Mouse (Mus musculus): Measurements from ENCODE around the gene Pcca. TPM values are rescaled to one million over a fixed set of nuclear protein-coding genes. Genes with fewer than 3 reads are reported as not detected.

Pcca gene
- polyA plus RNA-seq, 1 experiment from 2014 or later = 27.7 TPM

GRCm38 (mm10) chr14:122730921-122731551, 196.9 kb downstream of the Pcca start:
- no peak for ATAC-seq (ENCODE audit: low read depth)
- Histone ChIP-seq H3K27me3 (ENCODE audit: control insufficient read depth, insufficient read depth, low read length) (no peaks in the 10 kb centered on the region), H3K9me3 (ENCODE audit: control insufficient read depth, low read length) (no peaks in the 10 kb centered on the region), H3K9ac (replicated peaks; ENCODE audit: low read depth, low read length) (no peak overlapping the region), H3K4me3 (ENCODE audit: low read depth, low read length) (no peak overlapping the region), H3K4me2 (ENCODE audit: low read depth, low read length) (no peak overlapping the region), H3K36me3 (ENCODE audit: control insufficient read depth, insufficient read depth, low read length) (no peaks in the 10 kb centered on the region), H3K27ac (ENCODE audit: low read depth, low read length) (no peak overlapping the region), H3K4me1 (ENCODE audit: control insufficient read depth, insufficient read depth, low read length) (no peaks in the 10 kb centered on the region)
- 86% methylated on average over 4 of the region's 4 CpGs for WGBS

- ATAC-seq (ENCODE audit: low read depth) = no peak
- H3K27ac ChIP-seq (ENCODE audit: low read depth, low read length) = no peak overlapping the region
- H3K4me1 ChIP-seq (ENCODE audit: control insufficient read depth, insufficient read depth, low read length) = no peaks in the 10 kb centered on the region
Observed at GRCm38 (mm10) chr14:122736806-122737205, 202.7 kb downstream of the Pcca start.

GRCm38 (mm10) chr14:122747860-122748842, 214.0 kb downstream of the Pcca start:
- Histone ChIP-seq H3K4me3 (ENCODE audit: low read depth, low read length) (no peak overlapping the region), H3K9me3 (ENCODE audit: control insufficient read depth, low read length) (no peaks in the 10 kb centered on the region), H3K27me3 (ENCODE audit: control insufficient read depth, insufficient read depth, low read length) (no peaks in the 10 kb centered on the region), H3K9ac (replicated peaks; ENCODE audit: low read depth, low read length) (no peak overlapping the region), H3K4me1 (ENCODE audit: control insufficient read depth, insufficient read depth, low read length) (no peaks in the 10 kb centered on the region), H3K4me2 (ENCODE audit: low read depth, low read length) (no peak overlapping the region), H3K36me3 (ENCODE audit: control insufficient read depth, insufficient read depth, low read length) (no peaks in the 10 kb centered on the region), H3K27ac (ENCODE audit: low read depth, low read length) (no peak overlapping the region)
- 70% methylated on average over 3 of the region's 3 CpGs for WGBS
- ATAC-seq (ENCODE audit: low read depth) = no peak

More at GRCm38 (mm10) chr14:122736806-122737205, 202.7 kb downstream of the Pcca start:
- Histone ChIP-seq H3K4me3 (ENCODE audit: low read depth, low read length) (no peak overlapping the region), H3K27me3 (ENCODE audit: control insufficient read depth, insufficient read depth, low read length) (no peaks in the 10 kb centered on the region), H3K36me3 (ENCODE audit: control insufficient read depth, insufficient read depth, low read length) (no peaks in the 10 kb centered on the region), H3K9me3 (ENCODE audit: control insufficient read depth, low read length) (no peaks in the 10 kb centered on the region), H3K9ac (replicated peaks; ENCODE audit: low read depth, low read length) (no peak overlapping the region), H3K4me2 (ENCODE audit: low read depth, low read length) (no peak overlapping the region)

- Histone ChIP-seq H3K4me1 (ENCODE audit: control insufficient read depth, insufficient read depth, low read length) (no peaks in the 10 kb centered on the region), H3K27me3 (ENCODE audit: control insufficient read depth, insufficient read depth, low read length) (no peaks in the 10 kb centered on the region), H3K27ac (ENCODE audit: low read depth, low read length) (no peak overlapping the region), H3K9ac (replicated peaks; ENCODE audit: low read depth, low read length) (no peak overlapping the region), H3K9me3 (ENCODE audit: control insufficient read depth, low read length) (no peaks in the 10 kb centered on the region), H3K4me3 (ENCODE audit: low read depth, low read length) (no peak overlapping the region), H3K4me2 (ENCODE audit: low read depth, low read length) (no peak overlapping the region), H3K36me3 (ENCODE audit: control insufficient read depth, insufficient read depth, low read length) (no peaks in the 10 kb centered on the region)
- ATAC-seq (ENCODE audit: low read depth) = no peak
- WGBS = 96% methylated on average over 1 of the region's 1 CpGs
Observed at GRCm38 (mm10) chr14:122751552-122751951, 217.4 kb downstream of the Pcca start.

- no peaks in the 10 kb centered on the region for H3K36me3 ChIP-seq (ENCODE audit: control insufficient read depth, insufficient read depth, low read length)
- H3K9ac ChIP-seq (replicated peaks; ENCODE audit: low read depth, low read length) = no peak overlapping the region
- no peak overlapping the region for H3K4me2 ChIP-seq (ENCODE audit: low read depth, low read length)
- no peak overlapping the region for H3K27ac ChIP-seq (ENCODE audit: low read depth, low read length)
- H3K4me1 ChIP-seq (ENCODE audit: control insufficient read depth, insufficient read depth, low read length) = no peaks in the 10 kb centered on the region
- ATAC-seq (ENCODE audit: low read depth) = no peak
- WGBS = 18% methylated on average over 2 of the region's 2 CpGs
- no peaks in the 10 kb centered on the region for H3K27me3 ChIP-seq (ENCODE audit: control insufficient read depth, insufficient read depth, low read length)
- H3K9me3 ChIP-seq (ENCODE audit: control insufficient read depth, low read length) = no peaks in the 10 kb centered on the region
- H3K4me3 ChIP-seq (ENCODE audit: low read depth, low read length) = no peak overlapping the region
Observed at GRCm38 (mm10) chr14:122753278-122753677, 219.2 kb downstream of the Pcca start.

- Histone ChIP-seq H3K36me3 (ENCODE audit: control insufficient read depth, insufficient read depth, low read length) (no peaks in the 10 kb centered on the region), H3K27ac (ENCODE audit: low read depth, low read length) (no peak overlapping the region)
- 93% methylated on average over 3 of the region's 3 CpGs for WGBS
Observed at GRCm38 (mm10) chr14:122754311-122754710, 220.2 kb downstream of the Pcca start.

GRCm38 (mm10) chr14:122755559-122755958, 221.4 kb downstream of the Pcca start:
- no peak for ATAC-seq (ENCODE audit: low read depth)
- Histone ChIP-seq H3K9ac (replicated peaks; ENCODE audit: low read depth, low read length) (no peak overlapping the region), H3K27ac (ENCODE audit: low read depth, low read length) (no peak overlapping the region), H3K4me2 (ENCODE audit: low read depth, low read length) (no peak overlapping the region), H3K9me3 (ENCODE audit: control insufficient read depth, low read length) (no peaks in the 10 kb centered on the region), H3K4me1 (ENCODE audit: control insufficient read depth, insufficient read depth, low read length) (no peaks in the 10 kb centered on the region), H3K27me3 (ENCODE audit: control insufficient read depth, insufficient read depth, low read length) (no peaks in the 10 kb centered on the region), H3K4me3 (ENCODE audit: low read depth, low read length) (no peak overlapping the region), H3K36me3 (ENCODE audit: control insufficient read depth, insufficient read depth, low read length) (no peaks in the 10 kb centered on the region)
- WGBS = 76% methylated on average over 13 of the region's 13 CpGs

More at GRCm38 (mm10) chr14:122754311-122754710, 220.2 kb downstream of the Pcca start:
- no peaks in the 10 kb centered on the region for H3K9me3 ChIP-seq (ENCODE audit: control insufficient read depth, low read length)
- H3K27me3 ChIP-seq (ENCODE audit: control insufficient read depth, insufficient read depth, low read length) = no peaks in the 10 kb centered on the region
- no peak for ATAC-seq (ENCODE audit: low read depth)
- H3K9ac ChIP-seq (replicated peaks; ENCODE audit: low read depth, low read length) = no peak overlapping the region
- no peak overlapping the region for H3K4me2 ChIP-seq (ENCODE audit: low read depth, low read length)
- no peak overlapping the region for H3K4me3 ChIP-seq (ENCODE audit: low read depth, low read length)
- no peaks in the 10 kb centered on the region for H3K4me1 ChIP-seq (ENCODE audit: control insufficient read depth, insufficient read depth, low read length)

GRCm38 (mm10) chr14:122756671-122757070, 222.5 kb downstream of the Pcca start:
- Histone ChIP-seq H3K4me2 (ENCODE audit: low read depth, low read length) (no peak overlapping the region), H3K36me3 (ENCODE audit: control insufficient read depth, insufficient read depth, low read length) (no peaks in the 10 kb centered on the region), H3K27ac (ENCODE audit: low read depth, low read length) (no peak overlapping the region), H3K27me3 (ENCODE audit: control insufficient read depth, insufficient read depth, low read length) (no peaks in the 10 kb centered on the region), H3K9ac (replicated peaks; ENCODE audit: low read depth, low read length) (no peak overlapping the region), H3K4me3 (ENCODE audit: low read depth, low read length) (no peak overlapping the region), H3K9me3 (ENCODE audit: control insufficient read depth, low read length) (no peaks in the 10 kb centered on the region), H3K4me1 (ENCODE audit: control insufficient read depth, insufficient read depth, low read length) (no peaks in the 10 kb centered on the region)
- WGBS = 96% methylated on average over 1 of the region's 1 CpGs
- no peak for ATAC-seq (ENCODE audit: low read depth)

GRCm38 (mm10) chr14:122759890-122760289, 225.8 kb downstream of the Pcca start:
- no peak overlapping the region for H3K4me2 ChIP-seq (ENCODE audit: low read depth, low read length)
- H3K9me3 ChIP-seq (ENCODE audit: control insufficient read depth, low read length) = no peaks in the 10 kb centered on the region
- no peak overlapping the region for H3K9ac ChIP-seq (replicated peaks; ENCODE audit: low read depth, low read length)
- no peaks in the 10 kb centered on the region for H3K4me1 ChIP-seq (ENCODE audit: control insufficient read depth, insufficient read depth, low read length)
- H3K27ac ChIP-seq (ENCODE audit: low read depth, low read length) = no peak overlapping the region
- WGBS = 56% methylated on average over 3 of the region's 3 CpGs
- H3K4me3 ChIP-seq (ENCODE audit: low read depth, low read length) = no peak overlapping the region
- no peaks in the 10 kb centered on the region for H3K36me3 ChIP-seq (ENCODE audit: control insufficient read depth, insufficient read depth, low read length)
- no peaks in the 10 kb centered on the region for H3K27me3 ChIP-seq (ENCODE audit: control insufficient read depth, insufficient read depth, low read length)
- no peak for ATAC-seq (ENCODE audit: low read depth)

Measured in neural tube, embryonic 14.5 days (tissue).